9 mouse cellular contexts compared by ENCODE assay signal in the genomic region with DNA sequence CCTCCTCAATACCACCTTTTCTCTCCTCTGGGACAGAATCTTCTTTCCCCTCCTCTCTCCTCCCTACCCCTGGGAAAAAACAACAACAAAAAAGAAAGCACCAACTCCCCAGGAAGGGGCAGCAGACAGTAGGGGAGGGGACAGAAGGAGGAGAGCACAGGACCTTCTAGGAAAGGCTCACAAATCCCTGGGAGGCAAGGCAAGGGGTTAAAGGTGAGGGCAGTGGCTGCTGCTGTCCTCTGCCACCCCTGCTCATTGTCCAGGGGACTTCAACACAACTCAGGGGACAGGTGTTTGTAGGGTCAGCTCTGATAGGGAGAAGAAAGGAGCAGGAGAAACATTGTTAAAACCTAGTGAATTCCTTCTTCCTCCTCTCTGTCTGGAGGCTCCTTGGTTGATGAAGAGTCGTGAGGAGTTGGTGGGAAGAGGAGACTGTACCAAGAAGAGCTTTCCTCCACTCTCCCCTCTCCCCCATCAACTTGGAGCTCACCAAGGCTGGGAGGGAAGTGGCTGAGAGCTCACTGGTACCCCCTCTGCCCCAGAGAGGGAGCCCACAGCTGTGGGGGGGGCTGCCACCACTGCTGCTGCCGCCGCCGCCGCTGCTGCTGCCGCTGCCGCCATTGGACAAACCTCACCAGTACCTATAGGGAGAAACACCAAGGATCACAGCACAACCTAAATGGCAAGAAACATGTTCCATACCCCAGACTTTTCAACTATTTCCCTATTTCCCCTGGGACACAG. TPM values are rescaled to one million over a fixed set of nuclear protein-coding genes. Genes with fewer than 3 reads are reported as not detected.
DNase-seq lines count a peak whose midpoint lies in the region; ATAC-seq and TF ChIP-seq lines count a peak whose summit lies in the region.
"Had no signal": no experiment of that assay in that cellular context is flagged by ENCODE, and none has a peak within 500 bp of the region (broad histone marks: within the 10 kb centered on the region; RNA-seq: fewer than 3 reads in every experiment).

No protein-coding gene starts in this region.

- no peak for TF ChIP-seq POLR2A in CH12.LX (IDR thresholded peaks at IDR 0.05; ENCODE audit: low read depth, low read length)

- WGBS in heart, embryonic 12.5 days: 84% methylated on average over 7 of the region's 7 CpGs
- 72% methylated on average over 7 of the region's 7 CpGs for WGBS in forebrain, embryonic 14.5 days
- 83% methylated on average over 7 of the region's 7 CpGs for WGBS in liver, embryonic 14.5 days (ENCODE audit: insufficient replicate concordance)

- peak overlapping the region; percentile 97 for H3K4me2 ChIP-seq in heart, embryonic 12.5 days
- no peak overlapping the region for H3K4me2 ChIP-seq in CH12.LX (ENCODE audit: insufficient read depth, low read depth, poor library complexity, severe bottlenecking)
- H3K4me2 ChIP-seq in forebrain, embryonic 14.5 days (ENCODE audit: low read length): peak overlapping the region; percentile 98
- H3K4me2 ChIP-seq in liver, embryonic 14.5 days (ENCODE audit: low read depth): peak overlapping the region; percentile 76

- DNase-seq in heart, postnatal 4 days: no peak
- DNase-seq in CH12.LX (ENCODE audit: extremely low read depth): no peak
- no peak for DNase-seq in forebrain, embryonic 14.5 days (ENCODE audit: low spot score)
- DNase-seq in liver, embryonic 14.5 days (ENCODE audit: low read depth in 3 of 3, low spot score in 3 of 3): no peak
- no peak for DNase-seq in ovary, adult 18-20 months (ENCODE audit: low spot score)
- no peak for DNase-seq in ovary, postnatal 36 days (ENCODE audit: low spot score)
- DNase-seq in layer of hippocampus, postnatal 14 days (ENCODE audit: low spot score in 2 of 2): no peak

- TF ChIP-seq RAD21 in CH12.LX (IDR thresholded peaks at IDR 0.05; ENCODE audit: low read depth, low read length): no peak

- H3K9ac ChIP-seq in heart, embryonic 12.5 days: peak overlapping the region; percentile 97
- no peak overlapping the region for H3K9ac ChIP-seq in CH12.LX (ENCODE audit: insufficient read depth, low read depth)
- peak overlapping the region; percentile 99 for H3K9ac ChIP-seq in forebrain, embryonic 14.5 days (ENCODE audit: low read length)
- no peak overlapping the region; the same call in 1 of the 2 replicates for H3K9ac ChIP-seq in liver, embryonic 14.5 days (replicated peaks)

- H3K79me2 ChIP-seq in CH12.LX (replicated peaks; ENCODE audit: control insufficient read depth, extremely low read depth, insufficient read depth, poor library complexity, severe bottlenecking): peaks cover 22% of the 10 kb centered on the region

- dilution Hi-C loops in CH12.LX (cut with MboI; ENCODE audit: extremely low pct_ligation_motif_present, extremely low pct_unique_long_range_greater_than_20kb, low sequenced_read_pairs): no loop called here

- peaks cover 55% of the 10 kb centered on the region for H3K4me1 ChIP-seq in heart, embryonic 12.5 days (replicated peaks)
- peaks cover 19 to 60% of the 10 kb centered on the region in 2 experiments for H3K4me1 ChIP-seq in CH12.LX (ENCODE audit: control insufficient read depth in 1 of 2, insufficient read depth in 2 of 2)
- H3K4me1 ChIP-seq in forebrain, embryonic 14.5 days (ENCODE audit: control insufficient read depth, insufficient read depth, low read length): peaks cover 39% of the 10 kb centered on the region
- peaks cover 24 to 30% of the 10 kb centered on the region in 2 experiments for H3K4me1 ChIP-seq in liver, embryonic 14.5 days (replicated peaks; ENCODE audit: control insufficient read depth in 2 of 2, insufficient read depth in 2 of 2, low read length in 1 of 2)

- no peak for TF ChIP-seq CTCF in CH12.LX (conservative IDR thresholded peaks at IDR 0.05 in 1 of 2, IDR thresholded peaks at IDR 0.05 in 1 of 2; ENCODE audit: low read depth in 2 of 2, low read length in 2 of 2)
- TF ChIP-seq CTCF in liver, embryonic 14.5 days (IDR thresholded peaks at IDR 0.05; ENCODE audit: low read depth): no peak

- in situ Hi-C loops in CH12.LX (cut with MboI; ENCODE audit: low pct_ligation_motif_present, low pct_unique_long_range_greater_than_20kb, low sequenced_read_pairs): loop anchor here (5.0 kb wide), 1 partner anchor 135 kb away; no protein-coding TSS in a partner anchor

- no peak overlapping the region; the same call in 1 of the 2 replicates for H3K4me3 ChIP-seq in heart, embryonic 12.5 days
- peak overlapping the region in 1 of 3 experiments; percentile 78 for H3K4me3 ChIP-seq in CH12.LX (replicated peaks in 1 of 3; ENCODE audit: low read depth in 2 of 3, low read length in 2 of 3, poor library complexity in 1 of 3)
- peak overlapping the region; percentile 97 for H3K4me3 ChIP-seq in forebrain, embryonic 14.5 days (ENCODE audit: low read depth, low read length)
- peak overlapping the region in 1 of 2 experiments; percentile 95; a peak in 2 of 4 replicates for H3K4me3 ChIP-seq in liver, embryonic 14.5 days (ENCODE audit: insufficient read depth in 1 of 2, low read depth in 2 of 2, low read length in 2 of 2)

- ATAC-seq in heart, embryonic 12.5 days (ENCODE audit: insufficient number of reproducible peaks, low FRiP score): no peak
- no peak for ATAC-seq in forebrain, embryonic 14.5 days
- no peak for ATAC-seq in liver, embryonic 14.5 days (ENCODE audit: insufficient read depth)

- H3K27ac ChIP-seq in heart, embryonic 12.5 days (ENCODE audit: poor library complexity, severe bottlenecking): no peak overlapping the region
- H3K27ac ChIP-seq in CH12.LX (ENCODE audit: insufficient read depth, low read depth): no peak overlapping the region
- H3K27ac ChIP-seq in forebrain, embryonic 14.5 days (ENCODE audit: low read depth, low read length): peak overlapping the region; percentile 85; the same call in 1 of the 2 replicates
- H3K27ac ChIP-seq in liver, embryonic 14.5 days: no peak overlapping the region

- no peaks in the 10 kb centered on the region for H3K27me3 ChIP-seq in heart, embryonic 12.5 days (replicated peaks)
- no peaks in the 10 kb centered on the region for H3K27me3 ChIP-seq in CH12.LX (replicated peaks)
- no peaks in the 10 kb centered on the region for H3K27me3 ChIP-seq in forebrain, embryonic 14.5 days (replicated peaks; ENCODE audit: control insufficient read depth, insufficient read depth, low read length)
- no peaks in the 10 kb centered on the region for H3K27me3 ChIP-seq in liver, embryonic 14.5 days (ENCODE audit: control insufficient read depth, insufficient read depth, low read length)

- H3K36me3 ChIP-seq in heart, embryonic 12.5 days: peaks cover 35% of the 10 kb centered on the region
- H3K36me3 ChIP-seq in CH12.LX (replicated peaks in 1 of 2; ENCODE audit: control insufficient read depth in 1 of 2, insufficient read depth in 1 of 2, low read length in 1 of 2): peaks cover 21 to 60% of the 10 kb centered on the region in 2 experiments
- H3K36me3 ChIP-seq in forebrain, embryonic 14.5 days (ENCODE audit: control insufficient read depth, insufficient read depth, low read length): peaks cover 35% of the 10 kb centered on the region
- peaks cover 30% of the 10 kb centered on the region for H3K36me3 ChIP-seq in liver, embryonic 14.5 days (replicated peaks; ENCODE audit: control insufficient read depth, insufficient read depth, low read depth)

- no peaks in the 10 kb centered on the region for H3K9me3 ChIP-seq in heart, embryonic 12.5 days (replicated peaks)
- no peaks in the 10 kb centered on the region for H3K9me3 ChIP-seq in CH12.LX (replicated peaks; ENCODE audit: low read length)
- no peaks in the 10 kb centered on the region for H3K9me3 ChIP-seq in forebrain, embryonic 14.5 days (replicated peaks; ENCODE audit: control insufficient read depth, low read length)
- no peaks in the 10 kb centered on the region for H3K9me3 ChIP-seq in liver, embryonic 14.5 days (ENCODE audit: control insufficient read depth, low read length)

- TF ChIP-seq EP300 in CH12.LX (IDR thresholded peaks at IDR 0.05; ENCODE audit: low read length): no peak
- TF ChIP-seq EP300 in liver, embryonic 14.5 days (IDR thresholded peaks at IDR 0.05; ENCODE audit: low read depth): no peak

RNA-seq across cellular contexts. Expression of gene Prrt2, which starts 1.7 kb away (rescaled TPM):
- polyA plus RNA-seq in heart, embryonic 12.5 days (2016; fragmentation: Nextera tagmentation; extraction: Ambion mirVana): 1.9 and 3.3 TPM in 2 replicates
- 1 to 10 TPM; 1.6 to 2.0 TPM for total RNA-seq in heart, postnatal 4 days (2021)
- total RNA-seq in CH12.LX (2012; rRNA removed) (not detected in 2 replicates), CH12.LX (2014; rRNA removed) (0.09 TPM in 1 of 2 replicates, not detected in the other)
- 1.2 TPM in 2 replicates for polyA plus RNA-seq in CH12.LX (2012; ENCODE audit: insufficient read length, low read depth)
- polyA plus RNA-seq in forebrain, embryonic 14.5 days (2014; fragmentation: Nextera tagmentation; extraction: Ambion mirVana): 13.7 and 20.1 TPM in 2 replicates
- polyA plus RNA-seq in liver, embryonic 14.5 days (2012; rRNA removed): 0.08 and 0.55 TPM in 2 replicates
- polyA plus RNA-seq in liver, embryonic 14.5 days (2014; fragmentation: Nextera tagmentation; extraction: Ambion mirVana): 0.40 and 0.41 TPM in 2 replicates
- total RNA-seq in layer of hippocampus, postnatal 14 days (2021): 100 to 1,000 TPM; 184 to 201 TPM

RNA-seq across cellular contexts. Expression of gene Gm42742, which starts 1.8 kb away (rescaled TPM):
- 50.8 and 60.9 TPM in 2 replicates for polyA plus RNA-seq in heart, embryonic 12.5 days (2016; fragmentation: Nextera tagmentation; extraction: Ambion mirVana)
- total RNA-seq in heart, postnatal 4 days (2021): 10 to 100 TPM; 10.0 to 18.2 TPM
- total RNA-seq in CH12.LX (2012; rRNA removed) (13.2 and 16.0 TPM in 2 replicates), CH12.LX (2014; rRNA removed) (37.1 and 45.1 TPM in 2 replicates)
- 6.1 and 14.9 TPM in 2 replicates for polyA plus RNA-seq in CH12.LX (2012; ENCODE audit: insufficient read length, low read depth)
- polyA plus RNA-seq in forebrain, embryonic 14.5 days (2014; fragmentation: Nextera tagmentation; extraction: Ambion mirVana): 65.0 and 68.5 TPM in 2 replicates
- polyA plus RNA-seq in liver, embryonic 14.5 days (2012; rRNA removed): 7.5 and 15.7 TPM in 2 replicates
- 1.2 and 8.3 TPM in 2 replicates for polyA plus RNA-seq in liver, embryonic 14.5 days (2014; fragmentation: Nextera tagmentation; extraction: Ambion mirVana)
- total RNA-seq in layer of hippocampus, postnatal 14 days (2021): 10 to 100 TPM; 34.0 to 35.5 TPM

RNA-seq across cellular contexts. Expression of gene Maz, which starts 4.1 kb away (rescaled TPM):
- polyA plus RNA-seq in heart, embryonic 12.5 days (2016; fragmentation: Nextera tagmentation; extraction: Ambion mirVana): 59.8 and 60.4 TPM in 2 replicates
- 100 to 1,000 TPM; 152 TPM for total RNA-seq in heart, postnatal 4 days (2021)
- total RNA-seq in CH12.LX (2012; rRNA removed): 87.0 and 112 TPM in 2 replicates
- 84.5 and 91.2 TPM in 2 replicates for total RNA-seq in CH12.LX (2014; rRNA removed)
- polyA plus RNA-seq in CH12.LX (2012; ENCODE audit: insufficient read length, low read depth): 219 and 241 TPM in 2 replicates
- 53.1 and 54.1 TPM in 2 replicates for polyA plus RNA-seq in forebrain, embryonic 14.5 days (2014; fragmentation: Nextera tagmentation; extraction: Ambion mirVana)
- polyA plus RNA-seq in liver, embryonic 14.5 days (2012; rRNA removed): 91.4 and 97.5 TPM in 2 replicates
- polyA plus RNA-seq in liver, embryonic 14.5 days (2014; fragmentation: Nextera tagmentation; extraction: Ambion mirVana): 27.3 and 37.4 TPM in 2 replicates
- 100 to 1,000 TPM; 270 to 285 TPM for total RNA-seq in layer of hippocampus, postnatal 14 days (2021)

RNA-seq across cellular contexts. Expression of gene Pagr1a, which starts 5.5 kb away (rescaled TPM):
- polyA plus RNA-seq in heart, embryonic 12.5 days (2016; fragmentation: Nextera tagmentation; extraction: Ambion mirVana): 19.3 and 31.4 TPM in 2 replicates
- total RNA-seq in heart, postnatal 4 days (2021): 10 to 100 TPM; 10.4 to 14.8 TPM
- total RNA-seq in CH12.LX (2012; rRNA removed) (56.9 and 60.0 TPM in 2 replicates), CH12.LX (2014; rRNA removed) (12.0 and 24.9 TPM in 2 replicates)
- 69.4 and 71.3 TPM in 2 replicates for polyA plus RNA-seq in CH12.LX (2012; ENCODE audit: insufficient read length, low read depth)
- polyA plus RNA-seq in forebrain, embryonic 14.5 days (2014; fragmentation: Nextera tagmentation; extraction: Ambion mirVana): 22.3 and 25.1 TPM in 2 replicates
- 8.0 and 15.2 TPM in 2 replicates for polyA plus RNA-seq in liver, embryonic 14.5 days (2012; rRNA removed)
- 27.3 and 32.2 TPM in 2 replicates for polyA plus RNA-seq in liver, embryonic 14.5 days (2014; fragmentation: Nextera tagmentation; extraction: Ambion mirVana)
- 10 to 100 TPM; 21.2 to 27.3 TPM for total RNA-seq in layer of hippocampus, postnatal 14 days (2021)

RNA-seq across cellular contexts. Expression of gene Pagr1b, which starts 6.4 kb away (rescaled TPM):
- not detected in 2 replicates for polyA plus RNA-seq in heart, embryonic 12.5 days (2016; fragmentation: Nextera tagmentation; extraction: Ambion mirVana)
- total RNA-seq in heart, postnatal 4 days (2021): 1 to 10 TPM; 1.2 to 1.9 TPM
- 0.25 and 0.30 TPM in 2 replicates for total RNA-seq in CH12.LX (2012; rRNA removed)
- not detected in 2 replicates for total RNA-seq in CH12.LX (2014; rRNA removed)
- polyA plus RNA-seq in CH12.LX (2012; ENCODE audit: insufficient read length, low read depth): 2.8 and 6.6 TPM in 2 replicates
- polyA plus RNA-seq in forebrain, embryonic 14.5 days (2014; fragmentation: Nextera tagmentation; extraction: Ambion mirVana): 0.34 and 0.74 TPM in 2 replicates
- 0.10 and 0.30 TPM in 2 replicates for polyA plus RNA-seq in liver, embryonic 14.5 days (2012; rRNA removed)
- polyA plus RNA-seq in liver, embryonic 14.5 days (2014; fragmentation: Nextera tagmentation; extraction: Ambion mirVana): not detected in 2 replicates
- 1 to 10 TPM in 1 of 2 experiments, not detected in 1; 2.0 TPM for total RNA-seq in layer of hippocampus, postnatal 14 days (2021)
- total RNA-seq: hematopoietic stem cell, adult 5-6 weeks had no signal

Comparison
In these comparisons a context has a peak if more than half of its experiments do, and no peak if none do; other contexts are left out.
1. H3K9ac ChIP-seq: peak in heart, embryonic 12.5 days (single experiment) and forebrain, embryonic 14.5 days (single experiment); none in CH12.LX (single experiment) and liver, embryonic 14.5 days (single experiment).